9 mouse cellular contexts compared by ENCODE assay signal in genomic region chr13:37459957-37460930, GRCm38 (mm10).
DNase-seq lines count a peak whose midpoint lies in the region; ATAC-seq and TF ChIP-seq lines count a peak whose summit lies in the region.
"Had no signal": no experiment of that assay in that cellular context is flagged by ENCODE, and none has a peak within 500 bp of the region (broad histone marks: within the 10 kb centered on the region; RNA-seq: fewer than 3 reads in every experiment).

No protein-coding gene starts in this region.

- no peaks in the 10 kb centered on the region for H3K27me3 ChIP-seq in liver, adult 2 months (ENCODE audit: control insufficient read depth, insufficient read depth, low read length)
- H3K27me3 ChIP-seq in liver, embryonic 12.5 days (replicated peaks): no peaks in the 10 kb centered on the region
- H3K27me3 ChIP-seq in small intestine, adult 2 months (ENCODE audit: control insufficient read depth, insufficient read depth, low read length): no peaks in the 10 kb centered on the region
- H3K27me3 ChIP-seq: embryonic facial prominence, embryonic 12.5 days had no signal

- peak overlapping the region; percentile 98 for H3K27ac ChIP-seq in liver, adult 2 months (replicated peaks; ENCODE audit: insufficient read depth, low read depth, low read length)
- H3K27ac ChIP-seq in liver, embryonic 12.5 days: no peak overlapping the region
- H3K27ac ChIP-seq in small intestine, adult 2 months (ENCODE audit: insufficient read depth, low read depth, low read length): peak overlapping the region; percentile 84
- no peak overlapping the region for H3K27ac ChIP-seq in left cerebral cortex, adult 2 months
- H3K27ac ChIP-seq: embryonic facial prominence, embryonic 12.5 days had no signal

- no peaks in the 10 kb centered on the region for H3K36me3 ChIP-seq in liver, adult 2 months (ENCODE audit: control insufficient read depth, insufficient read depth, low read length)
- H3K36me3 ChIP-seq in liver, embryonic 12.5 days: no peaks in the 10 kb centered on the region
- H3K36me3 ChIP-seq in small intestine, adult 2 months (ENCODE audit: control insufficient read depth, insufficient read depth, low read length): no peaks in the 10 kb centered on the region
- H3K36me3 ChIP-seq: embryonic facial prominence, embryonic 12.5 days had no signal

- WGBS in liver, adult 2 months: 30% methylated on average over 28 of the region's 28 CpGs
- WGBS in liver, embryonic 12.5 days (ENCODE audit: insufficient replicate concordance): 75% methylated on average over 28 of the region's 28 CpGs
- 24% methylated on average over 28 of the region's 28 CpGs for WGBS in small intestine, adult 2 months

- H3K79me2 ChIP-seq in liver, adult 2 months (ENCODE audit: control insufficient read depth, insufficient read depth, low read length): no peaks in the 10 kb centered on the region

- peaks cover 37% of the 10 kb centered on the region for H3K4me1 ChIP-seq in liver, adult 2 months (ENCODE audit: control insufficient read depth, insufficient read depth, low read length)
- H3K4me1 ChIP-seq in liver, embryonic 12.5 days: peaks cover 43% of the 10 kb centered on the region
- peaks cover 47% of the 10 kb centered on the region; the same call in 1 of the 2 replicates for H3K4me1 ChIP-seq in small intestine, adult 2 months (ENCODE audit: control insufficient read depth, insufficient read depth, insufficient read length, low read length)

- peak overlapping the region; percentile 41 for H3K9ac ChIP-seq in liver, adult 2 months (ENCODE audit: low read depth, low read length)
- H3K9ac ChIP-seq in liver, embryonic 12.5 days: no peak overlapping the region
- H3K9ac ChIP-seq: embryonic facial prominence, embryonic 12.5 days had no signal

- TF ChIP-seq POLR2A in liver, adult 2 months (IDR thresholded peaks at IDR 0.05; ENCODE audit: extremely low read depth, insufficient read depth, low read length): no peak
- no peak for TF ChIP-seq POLR2A in small intestine, adult 2 months (IDR thresholded peaks at IDR 0.05; ENCODE audit: low read depth, low read length)

- DNase-seq in liver, adult 2 months (ENCODE audit: extremely low read depth, low read depth, low spot score): peak; percentile 94
- DNase-seq in heart, adult 9 months (ENCODE audit: low spot score in 2 of 2): peak; percentile 74 to 83
- DNase-seq in kidney, postnatal 10 days: peak; percentile 90
- DNase-seq in left cerebral cortex, adult 2 months (ENCODE audit: extremely low spot score in 1 of 2, low spot score in 2 of 2): no peak
- no peak for DNase-seq in thymus, postnatal 10 days (ENCODE audit: low spot score in 2 of 2)
- no peak for DNase-seq in right cerebral cortex, postnatal 25 days

- TF ChIP-seq CTCF in liver, adult 2 months (IDR thresholded peaks at IDR 0.05; ENCODE audit: low read depth, low read length): no peak
- TF ChIP-seq CTCF in small intestine, adult 2 months (IDR thresholded peaks at IDR 0.05; ENCODE audit: extremely low read depth, insufficient read length, insufficient replicate concordance, low read depth, low read length): no peak
- TF ChIP-seq CTCF in left cerebral cortex, adult 2 months (IDR thresholded peaks at IDR 0.05): no peak

- no peak for ATAC-seq in liver, embryonic 12.5 days

- no peak overlapping the region for H3K4me3 ChIP-seq in liver, adult 2 months (ENCODE audit: insufficient read depth, low read depth, low read length)
- H3K4me3 ChIP-seq in liver, embryonic 12.5 days: no peak overlapping the region
- H3K4me3 ChIP-seq in small intestine, adult 2 months (ENCODE audit: low read depth, low read length): no peak overlapping the region
- no peak overlapping the region for H3K4me3 ChIP-seq in left cerebral cortex, adult 2 months
- H3K4me3 ChIP-seq: embryonic facial prominence, embryonic 12.5 days had no signal

- H3K4me2 ChIP-seq in liver, embryonic 12.5 days: no peak overlapping the region
- H3K4me2 ChIP-seq: embryonic facial prominence, embryonic 12.5 days had no signal

- intact Hi-C loops in left cerebral cortex, adult 2 months (cut with DNase I): loop anchor here (5.0 to 10.0 kb wide), 2 partner anchors 482 to 745 kb away; partner anchors contain the start of gene Snrnp48

- no peaks in the 10 kb centered on the region for H3K9me3 ChIP-seq in liver, embryonic 12.5 days (replicated peaks)
- H3K9me3 ChIP-seq: embryonic facial prominence, embryonic 12.5 days had no signal

Comparison
In these comparisons a context has a peak if more than half of its experiments do, and no peak if none do; other contexts are left out.
1. H3K27ac ChIP-seq: peak in liver, adult 2 months (single experiment) and small intestine, adult 2 months (single experiment); none in liver, embryonic 12.5 days (single experiment) and left cerebral cortex, adult 2 months (single experiment).
2. DNase-seq: peak in liver, adult 2 months (single experiment), heart, adult 9 months (2 of 2) and kidney, postnatal 10 days (single experiment); none in left cerebral cortex, adult 2 months (0 of 2), thymus, postnatal 10 days (0 of 2) and right cerebral cortex, postnatal 25 days (single experiment).